Mouse (Mus musculus): ENCODE results near the gene Gpr62.

Gene Gpr62

GRCm38 (mm10) chr9:106420608-106421007 lies 45.1 kb downstream of the Gpr62 start:
- peak; percentile 85 for DNase-seq (ENCODE audit: low spot score)

- peak; percentile 74 for DNase-seq (ENCODE audit: low spot score)
These were observed 47.7 kb downstream of the Gpr62 start for GRCm38 (mm10) chr9:106417841-106418625.

GRCm38 (mm10) chr9:106416826-106417225 lies 48.9 kb downstream of the Gpr62 start:
- no peak for DNase-seq (ENCODE audit: low spot score)

Measured in embryo, embryonic 10.5 days (tissue).